Mouse (Mus musculus) lung, adult 18-20 months (tissue): Measurements from ENCODE around the gene Olfr237-ps1.
"Not testable (repeated sequence)": the region's sequence is repeated elsewhere in the genome, so short reads cannot be mapped to it uniquely, and the experiment has no call there.

ENCODE experiments used
- DNase-seq, 2 experiments: peaks; one replicate each; pipeline ENCODE4 v3.0.0; 2022; ENCODE audit warnings: mixed read lengths in 2 of 2

The Olfr237-ps1 gene

DNA sequence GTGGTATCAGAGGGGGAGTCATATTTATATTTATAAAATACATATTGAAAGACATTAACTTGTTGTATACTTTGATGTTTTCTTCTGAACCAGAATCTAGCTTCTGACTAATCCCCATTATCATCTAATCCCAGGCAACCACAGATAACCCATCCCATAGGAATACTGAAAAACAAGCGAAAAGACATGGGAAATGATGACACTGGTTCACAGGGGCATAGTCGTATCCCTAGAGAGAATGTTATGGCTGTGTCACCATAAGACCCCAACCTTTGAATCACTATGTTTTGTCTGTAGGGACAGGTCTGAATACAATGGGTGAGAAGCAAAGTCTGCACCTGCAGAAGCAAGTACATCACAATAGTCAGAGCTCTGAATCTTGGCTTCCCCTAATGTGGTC lies at the start of gene Olfr237-ps1:
Gene Olfr237-ps1, plus strand, starts transcription at position 301 of the 400 bp plus-strand sequence.
- not testable (repeated sequence) for DNase-seq

DNA sequence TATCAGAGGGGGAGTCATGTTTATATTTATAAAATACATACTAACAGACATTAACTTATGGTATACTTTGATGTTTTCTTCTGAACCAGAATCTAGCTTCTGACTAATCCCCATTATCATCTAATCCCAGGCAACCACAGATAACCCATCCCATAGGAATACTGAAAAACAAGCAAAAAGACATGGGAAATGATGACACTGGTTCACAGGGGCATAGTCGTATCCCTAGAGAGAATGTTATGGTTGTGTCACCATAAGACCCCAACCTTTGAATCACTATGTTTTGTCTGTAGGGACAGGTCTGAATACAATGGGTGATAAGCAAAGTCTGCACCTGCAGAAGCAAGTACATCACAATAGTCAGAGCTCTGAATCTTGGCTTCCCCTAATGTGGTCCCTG lies 40.3 kb upstream of the Olfr237-ps1 start, which contains the start of gene Olfr441:
Gene Olfr441, plus strand, starts transcription at position 301 of the 400 bp plus-strand sequence.
- DNase-seq = not testable (repeated sequence)

DNA sequence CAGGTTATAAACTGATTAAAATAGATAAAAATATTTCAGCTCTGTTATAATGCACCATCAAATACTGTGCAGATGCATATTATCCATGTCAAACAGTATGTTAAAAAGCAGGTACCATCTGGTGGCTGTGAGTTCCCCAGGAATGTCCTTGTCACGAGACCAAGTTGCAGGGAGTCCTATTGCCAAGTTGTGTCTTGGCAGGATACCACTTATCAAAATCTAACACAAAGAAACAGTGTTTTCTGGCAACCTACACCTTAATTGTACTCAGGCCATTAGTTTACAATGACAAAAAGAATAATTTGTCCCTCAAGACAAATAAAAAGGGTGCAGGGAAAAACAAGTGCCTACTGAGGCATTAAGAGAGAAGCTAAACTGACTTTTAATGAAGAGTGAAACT lies 13.1 kb downstream of the Olfr237-ps1 start:
- no peak for DNase-seq

- no peak for DNase-seq
Measured at GRCm38 (mm10) chr6:43162982-43163381, 16.6 kb downstream of the Olfr237-ps1 start, which contains the start of gene Olfr437. Gene Olfr437 (plus strand): TSS chr6:43163282.

DNA sequence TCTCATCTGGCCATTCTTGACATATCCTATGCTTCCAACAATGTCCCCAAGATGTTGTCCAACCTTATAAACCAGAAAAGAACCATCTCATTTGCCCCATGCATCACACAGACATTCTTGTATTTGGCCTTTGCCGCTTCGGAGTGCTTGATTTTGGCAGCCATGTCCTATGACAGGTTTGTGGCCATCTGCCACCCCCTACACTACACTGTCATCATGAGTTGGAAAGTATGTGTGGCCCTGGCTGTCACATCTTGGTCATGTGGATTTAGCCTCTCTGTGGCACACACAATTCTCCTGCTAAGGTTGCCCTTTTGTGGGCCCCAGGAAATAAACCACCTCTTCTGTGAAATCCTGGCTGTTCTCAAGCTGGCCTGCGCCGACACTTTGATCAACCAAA lies 20.9 kb downstream of the Olfr237-ps1 start:
- no peak for DNase-seq

DNA sequence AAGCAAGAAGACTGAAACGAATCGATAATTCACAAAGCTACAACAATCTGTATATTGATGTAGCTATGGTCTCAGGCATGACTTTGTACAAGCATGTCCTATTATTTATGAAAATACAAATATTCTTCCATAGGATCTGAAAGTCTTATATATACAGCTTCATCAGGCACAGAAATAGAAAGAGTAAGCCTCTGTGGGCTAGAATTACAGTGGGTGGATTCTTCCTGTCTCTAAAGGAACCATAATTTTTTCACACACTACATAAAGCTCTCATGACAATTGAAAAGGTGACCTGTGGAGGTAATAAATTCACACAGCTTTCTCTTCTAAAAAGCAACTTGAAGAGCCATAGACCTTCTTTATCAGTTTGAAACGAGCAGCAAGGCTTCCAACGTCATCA lies 25.5 kb downstream of the Olfr237-ps1 start, which contains the start of gene Olfr13:
Gene Olfr13, plus strand, starts transcription at position 301 of the 400 bp plus-strand sequence.
- DNase-seq = no peak

DNA sequence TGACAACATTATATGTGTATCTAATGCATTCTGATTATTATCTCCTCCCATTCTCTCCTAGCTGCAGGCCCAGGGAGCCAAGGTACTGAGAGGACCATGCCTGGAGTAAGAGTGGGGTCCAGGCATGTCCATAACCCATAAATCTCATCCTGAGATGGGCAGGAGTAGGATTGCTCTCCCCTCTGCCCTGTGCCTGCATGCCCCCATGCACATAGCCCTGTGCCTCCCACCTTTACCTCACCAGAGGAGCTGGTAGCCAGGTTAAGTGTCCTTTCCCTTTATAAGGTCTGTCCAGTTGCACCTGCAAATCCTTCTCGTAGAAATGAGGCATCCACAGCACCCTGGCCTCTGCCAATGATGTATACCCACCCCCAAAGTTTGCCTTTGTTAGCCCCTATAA lies 31.8 kb downstream of the Olfr237-ps1 start:
- DNase-seq = no peak

- DNase-seq = no peak
Measured at GRCm38 (mm10) chr6:43178584-43179501, 32.5 kb downstream of the Olfr237-ps1 start.

DNA sequence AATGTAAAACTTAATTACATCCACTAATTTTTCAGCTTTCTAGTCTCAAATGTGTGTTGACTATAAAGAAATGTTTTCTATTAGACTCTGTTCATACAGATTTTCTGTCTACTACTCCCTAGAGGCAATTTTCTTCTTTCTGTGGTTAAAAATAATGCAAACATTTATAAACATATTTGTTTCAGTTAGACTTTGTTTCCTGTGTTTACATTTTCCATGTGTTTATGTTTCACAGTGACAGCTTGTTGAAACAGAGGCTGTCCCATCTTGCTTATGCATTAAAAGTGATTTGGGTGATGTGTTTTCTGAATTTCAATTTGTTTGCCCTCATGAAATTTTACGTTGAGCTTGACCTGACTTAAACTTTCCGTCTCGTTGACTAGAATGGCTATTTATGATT lies 44.6 kb downstream of the Olfr237-ps1 start:
- no peak for DNase-seq

DNA sequence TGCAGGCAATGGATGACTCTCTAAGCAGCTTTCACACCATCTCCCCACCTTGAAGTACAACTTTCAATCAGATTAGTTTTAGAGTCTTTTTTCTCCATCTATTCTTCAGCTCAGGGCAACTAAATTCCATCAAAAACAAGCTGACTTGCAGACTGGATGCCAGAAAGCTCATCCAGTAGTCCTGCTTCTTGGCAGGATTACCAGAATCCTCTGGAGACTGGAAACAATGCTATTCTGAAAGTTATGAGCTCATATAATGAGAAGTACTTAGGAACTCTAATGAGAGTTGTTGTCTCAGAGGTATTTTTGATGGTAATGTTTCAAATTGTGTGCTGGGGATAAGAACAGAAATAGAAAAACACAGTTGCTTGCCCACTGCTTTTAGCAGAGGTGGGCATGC lies 50.4 kb downstream of the Olfr237-ps1 start, which contains the start of gene Olfr435:
Gene Olfr435, plus strand, starts transcription at position 366 of the 400 bp plus-strand sequence.
- DNase-seq = no peak

DNA sequence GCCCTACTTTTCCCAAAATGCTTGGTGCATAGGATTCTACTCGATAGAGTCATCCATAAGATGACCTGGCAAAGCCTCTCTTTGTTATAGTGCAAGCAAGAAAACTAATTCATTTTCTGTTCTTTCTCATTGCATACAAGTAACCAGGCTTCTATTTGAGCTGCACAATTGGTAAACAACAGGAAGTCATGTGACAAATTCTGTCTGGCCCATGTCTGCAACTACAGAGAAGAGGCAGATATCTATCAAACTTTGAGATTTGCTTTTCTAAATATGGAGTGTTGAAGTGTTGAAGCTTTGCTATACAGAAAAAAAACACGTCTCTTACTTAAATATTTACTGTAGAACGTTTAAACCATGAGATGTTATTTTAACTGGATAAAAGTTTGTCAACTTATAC lies 51.7 kb downstream of the Olfr237-ps1 start:
- DNase-seq = no peak

DNA sequence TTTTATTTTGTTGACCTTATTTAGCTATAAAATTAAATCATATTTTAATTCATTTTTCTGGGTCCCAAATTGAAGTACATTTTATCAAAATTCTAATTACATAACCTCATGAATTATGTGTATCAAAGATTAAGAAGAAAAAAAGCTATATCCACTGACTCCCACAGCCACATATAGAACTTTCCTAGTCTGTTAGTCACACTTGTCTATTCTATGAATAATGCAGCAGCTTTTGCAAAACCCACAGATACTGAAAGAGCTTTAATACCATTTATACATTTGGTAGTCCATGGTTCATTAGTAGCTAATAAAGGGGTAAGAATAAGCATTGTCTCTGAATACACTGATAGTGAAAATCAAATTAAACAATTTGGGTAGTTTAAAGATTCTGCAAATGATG lies 56.4 kb downstream of the Olfr237-ps1 start:
- no peak for DNase-seq

GRCm38 (mm10) chr6:43205355-43205754 lies 59.0 kb downstream of the Olfr237-ps1 start:
- no peak for DNase-seq
